Mouse (Mus musculus) embryonic facial prominence, embryonic 11.5 days (tissue): ENCODE measurements around the gene Pitpnm3. TPM values are rescaled to one million over a fixed set of nuclear protein-coding genes. Genes with fewer than 3 reads are reported as not detected.

Experiments used
- ATAC-seq: fragments of 200-750 bp; cut with Nextera tagmentation; replicated peaks from 2 replicates; pipeline ENCODE4 v1.8.0; 2017; ENCODE audit warnings: low read depth; ENCODE audit not compliant: insufficient number of reproducible peaks, low FRiP score, low TSS enrichment
- DNase-seq: peaks from one replicate; pipeline ENCODE4 v3.0.0-alpha.2; 2015; ENCODE audit warnings: low spot score
- H3K27ac ChIP-seq: fragments of 300-500 bp; sonication (generic); replicated peaks from 2 replicates; pipeline ENCODE4 v1.5.1; 2014; ENCODE audit warnings: mild to moderate bottlenecking, low read depth, low read length, control low read depth
- H3K27me3 ChIP-seq: fragments of 300-500 bp; sonication (generic); 2 replicates; pipeline ENCODE4 v1.6.1; 2014; ENCODE audit warnings: mild to moderate bottlenecking, low read length, moderate library complexity, mixed read lengths; ENCODE audit not compliant: control insufficient read depth, insufficient read depth
- H3K36me3 ChIP-seq: fragments of 300-500 bp; sonication (generic); replicated peaks from 2 replicates; pipeline ENCODE4 v1.6.1; 2014; ENCODE audit warnings: low read depth, mild to moderate bottlenecking, low read length, moderate library complexity, mixed read lengths; ENCODE audit not compliant: control insufficient read depth, insufficient read depth
- H3K4me1 ChIP-seq: fragments of 300-500 bp; sonication (generic); 2 replicates; pipeline ENCODE4 v1.6.1; 2014; ENCODE audit warnings: low read length, mixed read lengths; ENCODE audit not compliant: control insufficient read depth, insufficient read depth
- H3K4me2 ChIP-seq: fragments of 300-500 bp; sonication (generic); 2 replicates; pipeline ENCODE4 v1.6.1; 2014; ENCODE audit warnings: low read depth, mild to moderate bottlenecking, control low read depth, low read length, moderate library complexity
- H3K4me3 ChIP-seq: fragments of 300-500 bp; sonication (generic); 2 replicates; pipeline ENCODE4 v1.5.1; 2014; ENCODE audit warnings: low read depth, low read length, control low read depth
- H3K9ac ChIP-seq: fragments of 300-500 bp; sonication (generic); replicated peaks from 2 replicates; pipeline ENCODE4 v1.6.1; 2014; ENCODE audit warnings: mild to moderate bottlenecking, control low read depth, low read length
- H3K9me3 ChIP-seq: fragments of 300-500 bp; sonication (generic); replicated peaks from 2 replicates; pipeline ENCODE4 v1.6.1; 2016; ENCODE audit warnings: mild to moderate bottlenecking, low read length, inconsistent platforms, mixed read lengths; ENCODE audit not compliant: control insufficient read depth
- WGBS: fragments of 180-500 bp; shearing (Covaris S2); extraction: QIAGEN DNeasy Blood & Tissue Kit; methylation state at CpG from one replicate; pipeline ENCODE4 v1.1.7; 2014; 5-methylcytosine and 5-hydroxymethylcytosine counted together
- polyA plus RNA-seq: library from polyadenylated mRNA; unstranded; fragments of >200 nt; fragmentation: Nextera tagmentation; extraction: Ambion mirVana; gene quantifications from 2 replicates; pipeline ENCODE4 v1.2.1, GENCODE M21; 2014

The Pitpnm3 gene
- polyA plus RNA-seq, 1 experiment from 2014 or later = 0.34 TPM

DNA sequence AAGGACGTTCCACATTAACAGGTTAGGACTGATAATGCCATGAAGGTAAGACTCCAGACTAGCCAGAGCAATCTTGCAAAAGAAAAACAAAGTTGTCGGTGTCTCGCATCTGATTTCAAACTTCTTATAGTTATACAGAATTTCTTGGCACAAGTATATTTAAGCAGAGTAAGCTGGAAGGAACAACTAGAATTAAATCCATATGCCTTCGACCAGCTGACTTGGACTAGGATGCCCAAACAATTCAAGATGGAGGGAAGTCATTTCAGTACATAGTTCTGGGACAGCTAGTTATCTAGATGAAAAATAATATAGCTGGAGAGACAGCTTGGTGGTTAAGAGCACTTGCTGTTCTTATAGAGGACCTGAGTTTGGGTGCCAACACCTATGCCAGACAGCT is 34.6 kb downstream of the Pitpnm3 start:
- no peak overlapping the region for H3K9ac ChIP-seq
- no peaks in the 10 kb centered on the region for H3K9me3 ChIP-seq
- DNase-seq = peak; percentile 11
- H3K27me3 ChIP-seq = no peaks in the 10 kb centered on the region
- no peak overlapping the region for H3K27ac ChIP-seq
- no peak for ATAC-seq
- H3K4me1 ChIP-seq = no peaks in the 10 kb centered on the region
- no peak overlapping the region for H3K4me2 ChIP-seq
- H3K4me3 ChIP-seq = no peak overlapping the region
- WGBS = 87% methylated on average over 4 of the region's 4 CpGs
- no peaks in the 10 kb centered on the region for H3K36me3 ChIP-seq

DNA sequence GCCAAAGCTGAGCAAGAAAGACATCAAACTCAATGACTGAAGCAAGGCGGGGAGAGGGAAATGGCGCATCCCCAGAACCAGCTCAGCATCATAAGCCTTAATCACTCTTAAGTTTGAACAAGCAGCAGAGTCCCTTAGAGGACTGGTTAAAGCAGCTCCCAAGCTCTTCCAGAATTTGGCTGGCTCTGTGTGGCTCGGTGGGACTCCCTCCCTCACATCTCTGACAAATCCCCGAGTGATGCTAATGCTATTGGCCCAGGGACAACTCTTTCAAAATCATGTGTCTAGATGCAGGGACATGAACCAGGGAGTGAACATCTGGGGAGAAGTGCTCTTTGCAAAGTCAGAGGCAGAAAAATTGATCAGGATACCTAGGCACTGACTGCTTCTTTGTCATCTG is 36.4 kb downstream of the Pitpnm3 start:
- no peak for DNase-seq
- H3K9ac ChIP-seq = no peak overlapping the region
- ATAC-seq = no peak
- no peak overlapping the region for H3K4me3 ChIP-seq
- H3K27ac ChIP-seq = no peak overlapping the region
- no peaks in the 10 kb centered on the region for H3K9me3 ChIP-seq
- H3K4me1 ChIP-seq = no peaks in the 10 kb centered on the region
- no peak overlapping the region for H3K4me2 ChIP-seq
- 76% methylated on average over 4 of the region's 4 CpGs for whole genome bisulfite sequencing
- H3K36me3 ChIP-seq = no peaks in the 10 kb centered on the region
- H3K27me3 ChIP-seq = no peaks in the 10 kb centered on the region

DNA sequence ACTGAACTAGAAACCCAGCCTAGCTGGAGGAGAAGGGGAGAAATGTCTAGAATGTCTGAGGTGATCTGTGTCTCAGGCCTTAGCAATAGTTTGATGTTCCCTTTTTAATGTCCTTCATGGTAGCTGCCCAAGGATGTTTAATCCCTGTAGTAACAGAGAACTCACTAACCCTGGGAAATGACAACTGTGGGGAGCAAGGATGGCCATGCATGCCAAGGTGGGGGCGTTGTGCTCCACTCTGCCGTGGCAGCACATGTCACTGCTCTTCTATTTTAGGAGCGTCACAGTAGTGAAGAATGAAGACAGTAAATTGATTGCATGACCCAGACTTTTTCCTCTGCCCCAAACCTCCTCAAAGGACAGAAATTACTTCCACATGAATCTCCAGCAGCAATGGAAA is 37.6 kb downstream of the Pitpnm3 start:
- H3K9ac ChIP-seq = no peak overlapping the region
- ATAC-seq (no peak), DNase-seq (no peak)
- H3K9me3 ChIP-seq = no peaks in the 10 kb centered on the region
- H3K27ac ChIP-seq = no peak overlapping the region
- no peak overlapping the region for H3K4me3 ChIP-seq
- H3K4me2 ChIP-seq = no peak overlapping the region
- WGBS = 74% methylated on average over 3 of the region's 3 CpGs
- no peaks in the 10 kb centered on the region for H3K4me1 ChIP-seq
- H3K27me3 ChIP-seq = no peaks in the 10 kb centered on the region
- H3K36me3 ChIP-seq = no peaks in the 10 kb centered on the region

DNA sequence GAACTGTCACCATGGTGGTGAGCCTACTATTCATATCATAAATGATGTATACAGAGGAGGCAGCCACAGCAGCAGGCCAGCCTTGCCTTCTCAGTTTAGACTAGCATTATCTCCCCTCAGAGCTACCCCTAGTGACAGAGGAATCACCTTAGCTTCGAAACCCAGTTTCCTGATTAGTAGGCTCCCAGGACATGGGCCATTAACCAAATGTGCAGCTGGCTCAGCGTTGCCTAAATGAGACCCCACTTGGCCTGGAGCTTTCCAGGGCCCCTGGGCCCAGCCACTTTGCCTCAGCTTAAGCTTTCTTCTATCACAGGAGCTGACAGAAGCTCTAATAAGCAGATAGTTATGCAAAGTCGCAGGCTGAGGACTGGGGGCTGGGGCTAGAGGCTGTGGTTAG is 39.6 kb downstream of the Pitpnm3 start:
- WGBS = 49% methylated on average over 3 of the region's 3 CpGs
- H3K4me2 ChIP-seq = no peak overlapping the region
- no peak overlapping the region for H3K27ac ChIP-seq
- no peak overlapping the region for H3K4me3 ChIP-seq
- H3K4me1 ChIP-seq = no peaks in the 10 kb centered on the region
- H3K27me3 ChIP-seq = no peaks in the 10 kb centered on the region
- ATAC-seq (no peak), DNase-seq (no peak)
- no peak overlapping the region for H3K9ac ChIP-seq
- H3K36me3 ChIP-seq = no peaks in the 10 kb centered on the region
- H3K9me3 ChIP-seq = no peaks in the 10 kb centered on the region

DNA sequence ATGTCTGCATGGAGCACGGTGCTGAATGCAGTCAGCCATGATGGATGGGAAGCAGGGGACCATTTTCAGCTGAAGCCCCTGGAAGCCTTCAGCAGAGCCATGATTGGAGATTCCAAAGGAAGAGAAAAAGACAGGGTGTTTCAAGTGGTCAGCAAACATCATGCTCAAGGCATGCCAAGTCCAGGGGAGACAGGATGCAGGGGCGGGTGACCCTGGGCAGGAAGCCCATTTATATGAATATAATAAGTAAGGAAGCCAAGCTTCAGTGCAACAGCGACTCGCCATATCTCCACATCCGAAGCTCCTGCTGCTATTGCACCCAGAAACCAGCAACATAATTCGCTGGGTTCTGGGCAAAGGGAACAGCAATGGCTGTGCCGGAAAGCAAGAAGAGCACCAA is 41.1 kb downstream of the Pitpnm3 start:
- Histone ChIP-seq H3K4me3 (no peak overlapping the region), H3K27ac (no peak overlapping the region), H3K27me3 (no peaks in the 10 kb centered on the region), H3K4me2 (no peak overlapping the region), H3K9me3 (no peaks in the 10 kb centered on the region), H3K36me3 (no peaks in the 10 kb centered on the region), H3K9ac (no peak overlapping the region), H3K4me1 (no peaks in the 10 kb centered on the region)
- ATAC-seq (no peak), DNase-seq (no peak)
- 88% methylated on average over 7 of the region's 7 CpGs for WGBS

DNA sequence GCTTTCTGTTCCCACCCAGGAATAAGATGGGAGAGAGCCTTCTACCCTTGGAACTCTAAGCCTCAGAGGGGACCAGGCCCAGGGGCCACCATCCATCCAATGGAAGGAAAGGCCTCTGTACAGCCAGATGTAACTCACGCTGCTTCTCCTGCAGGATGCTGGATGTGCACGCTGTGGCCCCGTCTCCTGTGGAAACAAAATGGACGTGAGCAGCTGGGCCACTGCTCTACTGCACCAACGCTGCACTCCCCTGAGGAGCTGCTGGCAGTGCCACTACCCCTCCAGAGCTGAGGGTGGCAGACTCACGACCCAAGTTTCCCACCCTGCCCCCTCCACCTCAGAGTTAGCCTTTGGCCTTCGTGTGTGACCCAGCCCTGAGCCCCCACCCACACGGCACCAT is 43.2 kb downstream of the Pitpnm3 start:
- no peak overlapping the region for H3K27ac ChIP-seq

DNA sequence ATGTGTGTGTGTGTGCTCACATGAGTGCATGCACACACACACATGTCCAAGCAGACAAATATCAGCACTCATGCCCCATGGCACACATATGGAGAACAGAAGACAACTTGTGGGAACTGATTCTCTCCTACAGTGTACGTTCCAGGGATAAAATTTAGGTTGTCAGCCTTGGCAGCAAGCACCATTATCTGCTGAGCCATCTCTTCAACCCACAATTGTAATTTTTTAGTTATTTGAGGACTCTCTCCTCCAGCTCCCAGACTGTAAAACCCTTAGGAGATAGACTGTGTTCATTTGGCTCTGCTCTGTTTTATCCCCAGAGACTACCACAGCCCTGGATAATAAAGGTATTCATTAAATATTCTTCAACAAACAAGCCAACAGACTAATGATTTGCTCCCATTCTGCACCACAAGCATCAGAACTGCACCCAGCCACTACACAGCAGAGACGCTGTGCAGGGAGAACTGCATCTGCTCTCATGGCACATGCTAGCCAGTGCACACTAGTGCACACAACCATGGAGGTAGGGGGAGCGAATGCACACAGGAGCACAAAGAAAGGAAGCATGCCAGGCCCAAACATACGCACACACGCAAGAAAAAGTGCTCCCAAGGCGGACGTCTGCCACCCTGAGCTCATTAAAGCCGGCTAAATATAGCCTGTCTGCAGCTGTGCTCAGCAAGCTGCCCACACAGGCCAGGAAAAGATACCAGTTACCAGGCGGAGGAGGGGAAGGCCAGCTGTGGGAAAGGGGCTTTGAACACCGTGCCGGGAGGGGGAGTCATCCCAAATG is 49.1 kb downstream of the Pitpnm3 start:
- no peaks in the 10 kb centered on the region for H3K27me3 ChIP-seq
- ATAC-seq (no peak), DNase-seq (no peak)
- H3K9ac ChIP-seq = peak overlapping the region; percentile 13; the same call in 1 of the 2 replicates
- no peaks in the 10 kb centered on the region for H3K36me3 ChIP-seq
- H3K27ac ChIP-seq = no peak overlapping the region
- peaks cover 3% of the 10 kb centered on the region; the same call in 1 of the 2 replicates for H3K4me1 ChIP-seq
- no peaks in the 10 kb centered on the region for H3K9me3 ChIP-seq
- WGBS = 49% methylated on average over 11 of the region's 11 CpGs
- no peak overlapping the region for H3K4me2 ChIP-seq
- no peak overlapping the region for H3K4me3 ChIP-seq

More for the DNA sequence above, 43.2 kb downstream of the Pitpnm3 start:
- ATAC-seq = no peak
- Histone ChIP-seq H3K9ac (no peak overlapping the region), H3K27me3 (no peaks in the 10 kb centered on the region), H3K4me3 (no peak overlapping the region), H3K9me3 (no peaks in the 10 kb centered on the region), H3K4me2 (no peak overlapping the region), H3K4me1 (no peaks in the 10 kb centered on the region), H3K36me3 (no peaks in the 10 kb centered on the region)
- 67% methylated on average over 8 of the region's 8 CpGs for WGBS
- no peak for DNase-seq

DNA sequence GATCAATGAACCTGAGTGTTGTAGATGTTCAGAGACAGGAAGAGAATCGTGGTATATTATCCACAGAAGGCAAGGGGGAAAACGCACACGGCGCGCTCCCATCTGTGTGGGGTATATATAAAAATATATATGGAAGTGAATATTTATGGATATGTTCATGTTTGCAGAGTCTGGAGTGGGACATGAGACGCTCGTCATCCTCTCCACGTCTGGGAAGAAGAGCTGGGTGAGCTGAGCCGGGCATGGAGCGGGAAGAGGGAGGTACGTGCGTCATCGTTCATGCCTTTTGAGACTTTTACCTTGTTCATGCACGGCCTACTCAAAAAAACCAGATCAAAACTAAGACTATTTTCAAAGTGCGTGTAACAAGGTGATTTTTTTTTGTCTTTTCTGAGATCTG is 51.2 kb downstream of the Pitpnm3 start:
- Histone ChIP-seq H3K36me3 (no peaks in the 10 kb centered on the region), H3K4me3 (no peak overlapping the region), H3K9ac (no peak overlapping the region), H3K27ac (no peak overlapping the region), H3K27me3 (no peaks in the 10 kb centered on the region), H3K4me1 (peaks cover 3% of the 10 kb centered on the region; the same call in 1 of the 2 replicates), H3K4me2 (no peak overlapping the region), H3K9me3 (no peaks in the 10 kb centered on the region)
- DNase-seq = no peak
- ATAC-seq = no peak
- WGBS = 91% methylated on average over 15 of the region's 15 CpGs
